In genomic region chr15:36987211-36987877, GRCm38 (mm10) we compare ENCODE assay signal across 8 mouse cellular contexts. TPM values are rescaled to one million over a fixed set of nuclear protein-coding genes. Genes with fewer than 3 reads are reported as not detected.
DNase-seq lines count a peak whose midpoint lies in the region; ATAC-seq lines count a peak whose summit lies in the region.

No protein-coding gene starts in this region.

- ATAC-seq in megakaryocyte-erythroid progenitor cell, adult 5-6 weeks (replicated peaks; ENCODE audit: low FRiP score, low TSS enrichment, poor library complexity, severe bottlenecking) = no peak

- peak; percentile 96 for DNase-seq in heart, adult 11 months
- no peak for DNase-seq in heart, postnatal 14 days
- peak; percentile 57 to 58 for DNase-seq in spleen, postnatal 36 days (ENCODE audit: low spot score in 2 of 2)
- no peak for DNase-seq in spleen, adult 12 weeks (ENCODE audit: low spot score)
- DNase-seq in left cerebral cortex, postnatal 25 days (ENCODE audit: low spot score in 2 of 2) = peak; percentile 56 to 77
- DNase-seq in urinary bladder, postnatal 36 days (ENCODE audit: low spot score in 2 of 2) = no peak
- DNase-seq in adipocyte (ENCODE audit: low spot score) = no peak

- intact Hi-C loops in heart, postnatal 14 days (cut with DNase I) = no loop called here
- intact Hi-C loops in left cerebral cortex, postnatal 25 days (cut with DNase I) = no loop called here

RNA-seq across cellular contexts. Expression of gene Zfp706, which starts 20.2 kb away (rescaled TPM):
- total RNA-seq in heart, postnatal 14 days (2021) = 100 to 1,000 TPM; 194 to 211 TPM
- total RNA-seq in left cerebral cortex, postnatal 25 days (2021) = 100 to 1,000 TPM; 233 to 234 TPM
- 69.0 and 85.3 TPM in 2 replicates for total RNA-seq in megakaryocyte-erythroid progenitor cell, adult 5-6 weeks (2014; fragmentation: Nextera tagmentation)
- total RNA-seq in megakaryocyte-erythroid progenitor cell, adult 5-6 weeks (2017) = 38.9 and 93.2 TPM in 2 replicates

Comparison
In these comparisons a context has a peak if more than half of its experiments do, and no peak if none do; other contexts are left out.
1. DNase-seq: peak in heart, adult 11 months (single experiment), spleen, postnatal 36 days (2 of 2) and left cerebral cortex, postnatal 25 days (2 of 2); none in heart, postnatal 14 days (0 of 2), spleen, adult 12 weeks (single experiment), urinary bladder, postnatal 36 days (0 of 2) and adipocyte (single experiment).